Mouse (Mus musculus): ENCODE data around the gene Lemd2. TPM values are rescaled to one million over a fixed set of nuclear protein-coding genes. Genes with fewer than 3 reads are reported as not detected.

Lemd2 gene
- polyA plus RNA-seq, 1 experiment from 2014 or later = 7.7 TPM

Other genes with a start within 250 kb of the Lemd2 start
- gene Zbtb9, start 231.3 kb downstream of the Lemd2 start, polyA plus RNA-seq (2015; fragmentation: Nextera tagmentation; extraction: Ambion mirVana) = 9.1 and 9.8 TPM in 2 replicates
- gene Bak1, start 175.5 kb downstream of the Lemd2 start, polyA plus RNA-seq (2015; fragmentation: Nextera tagmentation; extraction: Ambion mirVana) = 5.3 and 5.4 TPM in 2 replicates
- gene Itpr3, start 147.2 kb downstream of the Lemd2 start, polyA plus RNA-seq (2015; fragmentation: Nextera tagmentation; extraction: Ambion mirVana) = 1.2 and 1.5 TPM in 2 replicates
- gene Uqcc2, start 70.6 kb downstream of the Lemd2 start, polyA plus RNA-seq (2015; fragmentation: Nextera tagmentation; extraction: Ambion mirVana) = 287 and 310 TPM in 2 replicates
- 0.16 and 0.20 TPM in 2 replicates for gene Ip6k3, start 36.7 kb downstream of the Lemd2 start, polyA plus RNA-seq (2015; fragmentation: Nextera tagmentation; extraction: Ambion mirVana)

Data from heart, embryonic 13.5 days (tissue).